Mouse (Mus musculus) liver, adult 2 months (tissue): ENCODE results near the gene Scap. TPM values are rescaled to one million over a fixed set of nuclear protein-coding genes. Genes with fewer than 3 reads are reported as not detected.
"Not testable (repeated sequence)": the region's sequence is repeated elsewhere in the genome, so short reads cannot be mapped to it uniquely, and the experiment has no call there.

Experiments
- DNase-seq: peaks from one replicate; pipeline ENCODE4 v3.0.0-alpha.2; 2011; ENCODE audit warnings: low read depth, low spot score; ENCODE audit errors: extremely low read depth
- H3K27ac ChIP-seq: fragments of 200-500 bp; replicated peaks from 2 replicates; pipeline ENCODE4 v1.5.1; 2012; ENCODE audit warnings: low read depth, mild to moderate bottlenecking, control low read depth, inconsistent platforms, low read length; ENCODE audit not compliant: insufficient read depth
- H3K27me3 ChIP-seq: fragments of 200-500 bp; 2 replicates; pipeline ENCODE4 v1.6.1; 2012; ENCODE audit warnings: mild to moderate bottlenecking, moderate library complexity, low read length, inconsistent platforms; ENCODE audit not compliant: control insufficient read depth, insufficient read depth
- H3K36me3 ChIP-seq: fragments of 200-500 bp; 2 replicates; pipeline ENCODE4 v1.6.1; 2012; ENCODE audit warnings: low read length, inconsistent platforms; ENCODE audit not compliant: control insufficient read depth, insufficient read depth
- H3K4me1 ChIP-seq: fragments of 200-500 bp; 2 replicates; pipeline ENCODE4 v1.6.1; 2011; ENCODE audit warnings: low read length; ENCODE audit not compliant: control insufficient read depth, insufficient read depth
- H3K4me3 ChIP-seq: fragments of 200-500 bp; 2 replicates; pipeline ENCODE4 v1.5.1; 2011; ENCODE audit warnings: low read depth, mild to moderate bottlenecking, control low read depth, low read length, moderate library complexity; ENCODE audit not compliant: insufficient read depth
- H3K79me2 ChIP-seq: fragments of 200-500 bp; 2 replicates; pipeline ENCODE4 v1.6.1; 2012; ENCODE audit warnings: inconsistent platforms, mild to moderate bottlenecking, low read length, moderate library complexity; ENCODE audit not compliant: control insufficient read depth, insufficient read depth
- H3K9ac ChIP-seq: fragments of 200-500 bp; 2 replicates; pipeline ENCODE4 v1.6.1; 2012; ENCODE audit warnings: low read depth, mild to moderate bottlenecking, control low read depth, inconsistent platforms, low read length
- CTCF ChIP-seq: fragments of 200-500 bp; IDR thresholded peaks from 2 replicates; pipeline ENCODE4 v1.5.1; 2011; ENCODE audit warnings: low read depth, low read length, control low read depth
- POLR2A ChIP-seq: fragments of 200-500 bp; IDR thresholded peaks from 2 replicates; pipeline ENCODE4 v1.6.1; 2011; ENCODE audit warnings: low read length, control low read depth; ENCODE audit not compliant: insufficient read depth; ENCODE audit errors: extremely low read depth
- WGBS: fragments of 180-500 bp; shearing (Covaris S2); methylation state at CpG from one replicate; pipeline ENCODE4 v1.1.7; 2018; 5-methylcytosine and 5-hydroxymethylcytosine counted together
- polyA plus RNA-seq: library from polyadenylated mRNA; depleted of rRNA; stranded (reverse); fragments of >200 nt; gene quantifications from 2 replicates; pipeline ENCODE4 v1.2.3, GENCODE M21; 2012
- total RNA-seq: library from RNA; depleted of rRNA; stranded (reverse); fragments of >200 nt; gene quantifications from 2 replicates; pipeline ENCODE4 v1.2.3, GENCODE M21; 2014

Scap gene
- total and polyA plus RNA-seq, 2 experiments = 51.8 to 72.9 TPM

DNA sequence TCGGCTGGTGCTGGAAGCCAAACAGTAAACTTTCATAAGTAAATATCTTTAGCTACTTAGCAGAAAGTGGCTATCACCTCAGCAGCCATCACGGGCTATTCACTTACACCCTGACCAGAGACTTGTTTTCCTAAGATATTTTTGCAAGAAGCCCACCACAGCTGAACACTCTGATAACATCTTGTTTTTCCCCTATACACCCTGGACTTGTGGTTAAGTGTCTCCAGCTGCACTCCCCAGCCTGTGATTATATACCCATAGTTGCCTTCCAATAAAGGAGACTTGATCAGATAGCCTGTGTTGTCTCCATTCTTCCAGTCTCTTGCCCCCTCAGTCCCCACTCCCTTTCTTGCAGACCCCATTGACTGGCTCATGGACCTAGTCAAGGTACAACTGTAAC is 4.9 kb upstream of the Scap start:
- Histone ChIP-seq H3K9ac (no peak overlapping the region), H3K36me3 (no peaks in the 10 kb centered on the region), H3K4me3 (no peak overlapping the region)

DNA sequence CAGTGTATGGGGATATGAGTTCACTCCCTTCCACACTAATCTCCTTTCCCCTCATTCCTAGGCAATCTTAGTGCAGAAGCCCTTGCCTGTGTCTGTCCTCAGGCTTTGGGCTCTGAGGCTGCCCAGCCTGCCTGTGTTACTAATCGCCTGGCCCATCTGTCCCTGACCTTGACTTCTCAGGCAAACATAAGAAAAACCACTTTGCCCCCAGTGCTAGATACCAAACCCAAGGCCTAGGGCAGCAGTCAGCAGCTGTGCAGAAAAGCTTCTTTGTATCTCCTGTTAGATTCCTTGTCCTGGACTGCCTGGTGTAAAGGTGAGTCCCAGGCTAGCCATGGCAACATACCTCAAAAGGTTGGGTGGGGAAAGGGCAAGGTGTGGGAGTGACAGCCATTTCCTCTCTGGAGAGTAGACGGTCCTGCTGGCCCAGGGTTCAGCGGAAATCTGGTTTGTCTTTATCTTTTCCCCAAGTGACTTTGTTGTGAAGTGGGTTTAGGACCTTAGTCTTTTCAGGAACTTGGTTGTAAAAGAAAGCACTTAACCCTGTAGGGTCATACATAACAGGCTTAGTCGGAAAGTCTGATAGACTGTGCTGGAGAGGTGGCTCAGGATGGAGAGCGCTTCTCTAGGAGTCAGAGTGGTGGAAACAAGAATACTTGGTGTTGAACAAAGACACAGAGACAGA is 4.0 kb upstream of the Scap start:
- Histone ChIP-seq H3K79me2 (no peaks in the 10 kb centered on the region), H3K27me3 (no peaks in the 10 kb centered on the region), H3K36me3 (no peaks in the 10 kb centered on the region), H3K9ac (no peak overlapping the region), H3K4me1 (peaks cover 6% of the 10 kb centered on the region), H3K4me3 (no peak overlapping the region), H3K27ac (no peak overlapping the region)
- DNase-seq = no peak
- TF ChIP-seq POLR2A = no peak
- no peak for TF ChIP-seq CTCF
- 63% methylated on average over 5 of the region's 5 CpGs for WGBS

More for the DNA sequence above, 4.9 kb upstream of the Scap start:
- no peak for DNase-seq
- H3K4me1 ChIP-seq = peaks cover 4% of the 10 kb centered on the region
- WGBS = 38% methylated on average over 2 of the region's 2 CpGs
- no peaks in the 10 kb centered on the region for H3K79me2 ChIP-seq
- TF ChIP-seq POLR2A = no peak
- no peak for TF ChIP-seq CTCF
- H3K27me3 ChIP-seq = no peaks in the 10 kb centered on the region
- no peak overlapping the region for H3K27ac ChIP-seq

DNA sequence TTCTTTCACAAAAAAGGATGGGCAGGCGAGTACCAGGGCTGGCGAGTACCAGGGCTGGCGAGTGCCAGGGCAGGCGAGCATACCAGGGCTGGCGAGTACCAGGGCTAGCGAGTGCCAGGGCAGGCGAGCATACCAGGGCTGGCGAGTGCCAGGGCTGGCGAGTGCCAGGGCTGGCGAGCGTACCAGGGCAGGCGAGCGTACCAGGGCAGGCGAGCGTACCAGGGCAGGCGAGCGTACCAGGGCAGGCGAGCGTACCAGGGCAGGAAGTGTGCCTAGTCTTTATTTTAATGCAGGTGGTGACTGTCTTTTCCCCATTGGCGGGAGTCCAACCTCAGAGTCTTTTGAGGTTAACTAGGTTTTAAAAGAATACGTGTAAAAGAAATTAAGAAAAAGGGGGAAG is 3.4 kb upstream of the Scap start:
- Histone ChIP-seq H3K79me2 (no peaks in the 10 kb centered on the region; the same call in 1 of the 2 replicates), H3K9ac (no peak overlapping the region), H3K27me3 (no peaks in the 10 kb centered on the region), H3K4me3 (no peak overlapping the region), H3K27ac (0 out of 2 replicates have a peak overlapping the region, but pooled peaks have one; percentile 20), H3K4me1 (peaks cover 10% of the 10 kb centered on the region), H3K36me3 (no peaks in the 10 kb centered on the region)
- DNase-seq = peak; percentile 71
- no peak for TF ChIP-seq POLR2A
- TF ChIP-seq CTCF = no peak
- 27% methylated on average over 21 of the region's 21 CpGs for WGBS

DNA sequence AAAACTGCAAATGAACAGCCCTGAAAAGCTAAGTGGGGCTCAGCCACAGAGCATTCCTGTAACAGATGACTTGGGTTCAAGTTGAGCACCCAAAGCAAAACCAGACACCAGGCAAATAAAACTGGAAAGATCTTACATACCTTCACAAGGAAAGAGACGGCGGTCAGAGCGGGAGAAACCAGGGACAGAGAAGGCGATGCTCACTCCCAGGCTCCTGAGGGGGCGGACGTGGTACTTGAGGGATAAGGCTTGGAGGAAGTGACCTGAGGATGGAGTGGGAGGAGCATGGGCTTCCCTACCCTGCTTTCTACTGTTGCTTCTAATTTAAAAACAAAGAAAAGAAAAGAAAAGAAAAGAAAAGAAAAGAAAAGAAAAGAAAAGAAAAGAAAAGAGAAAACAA is 2.7 kb upstream of the Scap start:
- Histone ChIP-seq H3K36me3 (no peaks in the 10 kb centered on the region), H3K27me3 (no peaks in the 10 kb centered on the region), H3K4me1 (peaks cover 10% of the 10 kb centered on the region), H3K9ac (no peak overlapping the region; the same call in 1 of the 2 replicates), H3K4me3 (no peak overlapping the region), H3K79me2 (no peaks in the 10 kb centered on the region; the same call in 1 of the 2 replicates), H3K27ac (no peak overlapping the region; the same call in 1 of the 2 replicates)
- DNase-seq = no peak
- TF ChIP-seq CTCF = no peak
- TF ChIP-seq POLR2A = no peak
- 75% methylated on average over 6 of the region's 6 CpGs for WGBS

DNA sequence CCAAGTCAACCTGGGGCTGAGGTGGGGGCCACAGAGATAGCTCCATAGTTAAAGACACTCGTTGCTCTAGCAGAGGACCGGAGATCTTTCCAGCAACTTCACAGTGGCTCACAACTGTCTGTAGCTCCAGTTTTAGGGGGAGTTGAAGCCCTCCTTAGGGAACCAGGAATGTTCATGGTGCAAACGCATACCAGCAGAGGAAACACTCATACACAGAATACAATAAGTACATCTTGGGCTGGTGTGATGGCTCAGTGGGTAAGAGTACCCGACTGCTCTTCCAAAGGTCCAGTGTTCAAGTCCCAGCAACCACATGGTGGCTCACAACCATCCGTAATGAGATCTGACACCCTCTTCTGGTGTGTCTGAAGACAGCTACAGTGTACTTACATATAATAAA is 2.2 kb upstream of the Scap start:
- not testable (repeated sequence) for H3K27ac ChIP-seq, H3K36me3 ChIP-seq, H3K27me3 ChIP-seq, H3K4me3 ChIP-seq, DNase-seq, H3K9ac ChIP-seq, H3K79me2 ChIP-seq
- H3K4me1 ChIP-seq = peaks cover 12% of the 10 kb centered on the region
- 95% methylated on average over 5 of the region's 5 CpGs for WGBS

DNA sequence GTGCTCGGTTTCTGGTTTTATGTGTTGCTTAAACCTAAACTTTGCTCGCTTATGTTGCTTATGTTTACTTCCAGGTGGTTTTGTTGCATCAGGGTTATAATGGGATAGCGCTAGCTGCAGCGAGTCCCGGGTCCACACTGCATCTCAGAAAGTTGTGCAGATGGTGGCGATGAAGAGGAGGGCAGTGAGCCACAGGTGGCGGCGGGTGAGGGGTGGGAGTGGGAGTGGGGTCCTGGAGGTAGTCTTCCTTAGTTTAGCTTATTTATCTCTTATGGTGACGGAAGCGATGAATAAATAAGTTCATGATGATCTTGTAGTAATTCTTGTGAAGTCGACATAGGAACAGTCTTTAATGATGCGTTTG is 790 bp downstream of the Scap start:
- H3K27ac ChIP-seq = peak overlapping the region; percentile 68
- peaks cover 14% of the 10 kb centered on the region for H3K4me1 ChIP-seq
- H3K79me2 ChIP-seq = peaks cover 9% of the 10 kb centered on the region; the same call in 1 of the 2 replicates
- TF ChIP-seq CTCF (no peak), POLR2A (no peak)
- no peak for DNase-seq
- H3K4me3 ChIP-seq = peak overlapping the region; percentile 94
- H3K9ac ChIP-seq = peak overlapping the region; percentile 94
- H3K36me3 ChIP-seq = no peaks in the 10 kb centered on the region
- no peaks in the 10 kb centered on the region for H3K27me3 ChIP-seq
- WGBS = 6% methylated on average over 12 of the region's 12 CpGs
